Mouse (Mus musculus): ENCODE results near the gene Ccdc85b. TPM values are rescaled to one million over a fixed set of nuclear protein-coding genes. Genes with fewer than 3 reads are reported as not detected.

Ccdc85b gene
- polyA plus RNA-seq, 1 experiment, result 30.5 TPM

GRCm38 (mm10) chr19:5432992-5433852 is 24.5 kb downstream of the Ccdc85b start:
- Histone ChIP-seq H3ac (ENCODE audit: control insufficient read depth, insufficient read length, low read depth) (peak overlapping the region; percentile 58), H3K79me3 (ENCODE audit: low read depth) (no peaks in the 10 kb centered on the region), H3K4me3 (ENCODE audit: insufficient read depth, poor library complexity, severe bottlenecking) (no peak overlapping the region), H3K36me3 (ENCODE audit: control insufficient read depth, insufficient read depth) (no peaks in the 10 kb centered on the region), H3K27me3 (ENCODE audit: control insufficient read depth, insufficient read depth, insufficient read length) (no peaks in the 10 kb centered on the region), H3K79me2 (ENCODE audit: control insufficient read depth, insufficient read depth) (peaks cover 7% of the 10 kb centered on the region)
- TF ChIP-seq MYOD1 (IDR thresholded peaks at IDR 0.05; ENCODE audit: control insufficient read depth, insufficient read length, low read depth) (peak; percentile 4), MAX (IDR thresholded peaks at IDR 0.05) (peak; percentile 24), CEBPB (IDR thresholded peaks at IDR 0.05; ENCODE audit: low read depth) (no peak), FOSL1 (IDR thresholded peaks at IDR 0.05; ENCODE audit: insufficient read depth, low read length, poor library complexity, severe bottlenecking) (peak; percentile 83), USF1 (IDR thresholded peaks at IDR 0.05; ENCODE audit: low read depth) (no peak)

GRCm38 (mm10) chr19:5431911-5432464 is 25.7 kb downstream of the Ccdc85b start:
- Histone ChIP-seq H3K79me3 (ENCODE audit: low read depth) (peaks cover 6% of the 10 kb centered on the region), H3K4me3 (ENCODE audit: insufficient read depth, poor library complexity, severe bottlenecking) (no peak overlapping the region), H3K27me3 (ENCODE audit: control insufficient read depth, insufficient read depth, insufficient read length) (no peaks in the 10 kb centered on the region), H3K79me2 (ENCODE audit: control insufficient read depth, insufficient read depth) (peaks cover 19% of the 10 kb centered on the region), H3ac (ENCODE audit: control insufficient read depth, insufficient read length, low read depth) (peak overlapping the region; percentile 4), H3K36me3 (ENCODE audit: control insufficient read depth, insufficient read depth) (peaks cover 4% of the 10 kb centered on the region)
- TF ChIP-seq MYOD1 (IDR thresholded peaks at IDR 0.05; ENCODE audit: control insufficient read depth, insufficient read length, low read depth) (peak; percentile 18), CEBPB (IDR thresholded peaks at IDR 0.05; ENCODE audit: low read depth) (peak; percentile 58), CTCF (IDR thresholded peaks at IDR 0.05; ENCODE audit: control insufficient read depth, insufficient read depth, insufficient read length) (no peak)

DNA sequence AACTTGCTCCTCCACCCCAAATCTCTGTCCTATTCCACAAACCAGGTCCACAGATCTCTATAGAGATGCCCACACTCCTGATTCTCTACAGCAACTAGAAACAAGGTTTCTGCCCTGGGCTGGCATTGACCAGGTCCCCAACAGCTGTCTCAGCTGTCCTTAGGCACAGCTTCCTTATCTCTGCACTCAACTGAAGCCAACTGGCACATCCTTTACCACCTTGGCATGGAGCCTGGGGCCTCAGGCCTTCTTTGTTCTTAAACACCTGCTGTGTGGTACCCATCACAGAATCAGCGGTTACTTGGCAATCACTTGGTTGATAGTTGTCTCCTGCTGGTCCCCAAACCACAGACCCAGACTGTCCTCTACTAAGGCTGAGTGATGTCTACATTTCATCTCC is 27.3 kb downstream of the Ccdc85b start:
- Histone ChIP-seq H3ac (ENCODE audit: control insufficient read depth, insufficient read length, low read depth) (no peak overlapping the region), H3K27me3 (ENCODE audit: control insufficient read depth, insufficient read depth, insufficient read length) (no peaks in the 10 kb centered on the region)
- TF ChIP-seq MAX (IDR thresholded peaks at IDR 0.05) (no peak), MYOD1 (IDR thresholded peaks at IDR 0.05; ENCODE audit: control insufficient read depth, insufficient read length, low read depth) (peak; percentile 93)

GRCm38 (mm10) chr19:5429806-5430205 is 27.9 kb downstream of the Ccdc85b start:
- peaks cover 39% of the 10 kb centered on the region for H3K79me2 ChIP-seq (ENCODE audit: control insufficient read depth, insufficient read depth)
- TF ChIP-seq MYOG (IDR thresholded peaks at IDR 0.05; ENCODE audit: control insufficient read depth, extremely low read depth, insufficient read length) (no peak), USF1 (IDR thresholded peaks at IDR 0.05; ENCODE audit: low read depth) (no peak), CTCF (IDR thresholded peaks at IDR 0.05; ENCODE audit: control insufficient read depth, insufficient read depth, insufficient read length) (no peak), CEBPB (IDR thresholded peaks at IDR 0.05; ENCODE audit: low read depth) (no peak), FOSL1 (IDR thresholded peaks at IDR 0.05; ENCODE audit: insufficient read depth, low read length, poor library complexity, severe bottlenecking) (peak; percentile 95), MYOD1 (IDR thresholded peaks at IDR 0.05; ENCODE audit: control insufficient read depth, insufficient read length, low read depth) (peak; percentile 49), MAX (IDR thresholded peaks at IDR 0.05) (no peak)
- peaks cover 14% of the 10 kb centered on the region for H3K36me3 ChIP-seq (ENCODE audit: control insufficient read depth, insufficient read depth)
- H3K27me3 ChIP-seq (ENCODE audit: control insufficient read depth, insufficient read depth, insufficient read length), result no peaks in the 10 kb centered on the region
- H3K4me3 ChIP-seq (ENCODE audit: insufficient read depth, poor library complexity, severe bottlenecking), result no peak overlapping the region
- H3K79me3 ChIP-seq (ENCODE audit: low read depth), result peaks cover 23% of the 10 kb centered on the region
- peak overlapping the region; percentile 76 for H3ac ChIP-seq (ENCODE audit: control insufficient read depth, insufficient read length, low read depth)

More for the DNA sequence above, 27.3 kb downstream of the Ccdc85b start:
- Histone ChIP-seq H3K4me3 (ENCODE audit: insufficient read depth, poor library complexity, severe bottlenecking) (no peak overlapping the region), H3K36me3 (ENCODE audit: control insufficient read depth, insufficient read depth) (peaks cover 14% of the 10 kb centered on the region), H3K79me3 (ENCODE audit: low read depth) (peaks cover 22% of the 10 kb centered on the region), H3K79me2 (ENCODE audit: control insufficient read depth, insufficient read depth) (peaks cover 35% of the 10 kb centered on the region)

GRCm38 (mm10) chr19:5429219-5429618 is 28.5 kb downstream of the Ccdc85b start:
- H3K79me3 ChIP-seq (ENCODE audit: low read depth), result peaks cover 23% of the 10 kb centered on the region
- peaks cover 42% of the 10 kb centered on the region for H3K79me2 ChIP-seq (ENCODE audit: control insufficient read depth, insufficient read depth)
- peaks cover 14% of the 10 kb centered on the region for H3K36me3 ChIP-seq (ENCODE audit: control insufficient read depth, insufficient read depth)
- peak overlapping the region; percentile 3 for H3ac ChIP-seq (ENCODE audit: control insufficient read depth, insufficient read length, low read depth)
- TF ChIP-seq MAX (IDR thresholded peaks at IDR 0.05) (peak; percentile 55), CTCF (IDR thresholded peaks at IDR 0.05; ENCODE audit: control insufficient read depth, insufficient read depth, insufficient read length) (no peak)
- H3K27me3 ChIP-seq (ENCODE audit: control insufficient read depth, insufficient read depth, insufficient read length), result no peaks in the 10 kb centered on the region
- H3K4me3 ChIP-seq (ENCODE audit: insufficient read depth, poor library complexity, severe bottlenecking), result no peak overlapping the region

GRCm38 (mm10) chr19:5428083-5428482 is 29.6 kb downstream of the Ccdc85b start:
- H3K79me3 ChIP-seq (ENCODE audit: low read depth), result peaks cover 33% of the 10 kb centered on the region
- TF ChIP-seq CTCF (IDR thresholded peaks at IDR 0.05; ENCODE audit: control insufficient read depth, insufficient read depth, insufficient read length) (no peak), MAX (IDR thresholded peaks at IDR 0.05) (peak; percentile 35), FOSL1 (IDR thresholded peaks at IDR 0.05; ENCODE audit: insufficient read depth, low read length, poor library complexity, severe bottlenecking) (no peak), USF1 (IDR thresholded peaks at IDR 0.05; ENCODE audit: low read depth) (no peak), MYOD1 (IDR thresholded peaks at IDR 0.05; ENCODE audit: control insufficient read depth, insufficient read length, low read depth) (no peak)
- no peak overlapping the region for H3K4me3 ChIP-seq (ENCODE audit: insufficient read depth, poor library complexity, severe bottlenecking)
- no peak overlapping the region for H3ac ChIP-seq (ENCODE audit: control insufficient read depth, insufficient read length, low read depth)
- peaks cover 54% of the 10 kb centered on the region for H3K79me2 ChIP-seq (ENCODE audit: control insufficient read depth, insufficient read depth)
- no peaks in the 10 kb centered on the region for H3K27me3 ChIP-seq (ENCODE audit: control insufficient read depth, insufficient read depth, insufficient read length)
- peaks cover 19% of the 10 kb centered on the region for H3K36me3 ChIP-seq (ENCODE audit: control insufficient read depth, insufficient read depth)

Data from C2C12 (cell line).